ENCODE assay signal across 26 mouse cellular contexts in the genomic region with DNA sequence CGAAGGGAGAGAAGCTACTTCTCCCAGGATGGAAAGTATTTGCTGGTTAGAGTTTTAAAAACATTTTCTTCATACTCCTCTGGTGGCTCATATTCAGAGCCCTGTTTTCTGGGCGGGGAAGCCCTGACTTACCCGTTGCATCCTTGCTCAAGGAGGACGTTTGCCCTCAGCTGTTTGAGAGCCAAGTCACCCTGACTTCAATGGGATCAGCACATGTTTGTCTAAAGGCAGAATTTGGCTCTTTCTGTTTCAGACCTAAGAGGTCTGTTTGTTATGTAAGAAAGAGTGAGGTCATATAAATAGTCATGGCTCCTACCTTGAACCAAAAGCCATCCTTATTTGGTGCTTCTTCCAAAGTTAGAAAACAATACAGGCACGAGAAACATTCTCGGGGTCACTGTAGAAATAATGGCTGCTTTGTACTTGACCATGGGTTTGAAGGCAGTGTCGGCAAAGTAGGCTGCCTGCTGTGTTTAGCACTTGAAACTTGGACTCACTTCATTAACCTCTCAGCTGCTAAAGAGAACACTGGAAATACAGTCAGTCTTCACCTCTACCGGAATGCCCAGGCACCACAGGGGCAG.
A peak's percentile ranks its signal among the peaks of the same experiment; 100 is the strongest.
DNase-seq lines count a peak whose midpoint lies in the region; ATAC-seq and TF ChIP-seq lines count a peak whose summit lies in the region.
"Had no signal": no experiment of that assay in that cellular context is flagged by ENCODE, and none has a peak within 500 bp of the region (broad histone marks: within the 10 kb centered on the region; RNA-seq: fewer than 3 reads in every experiment).

No protein-coding gene starts in this region.

- no peak for TF ChIP-seq CTCF in heart, adult 2 months (IDR thresholded peaks at IDR 0.05)

- H3K9ac ChIP-seq in heart, adult 2 months (ENCODE audit: low read depth, low read length) = no peak overlapping the region
- H3K9ac ChIP-seq in hindbrain, embryonic 11.5 days (ENCODE audit: low read depth, low read length) = no peak overlapping the region
- H3K9ac ChIP-seq: embryonic facial prominence, embryonic 15.5 days; forebrain, postnatal 0 days; hindbrain, embryonic 13.5 days; limb, embryonic 13.5 days; liver, embryonic 14.5 days; lung, embryonic 15.5 days had no signal

- TF ChIP-seq POLR2A in heart, adult 2 months (IDR thresholded peaks at IDR 0.05; ENCODE audit: insufficient read depth, low read depth, low read length) = no peak

- H3K4me3 ChIP-seq in heart, adult 2 months = no peak overlapping the region
- no peak overlapping the region for H3K4me3 ChIP-seq in hindbrain, embryonic 10.5 days
- no peak overlapping the region for H3K4me3 ChIP-seq in hindbrain, embryonic 11.5 days (ENCODE audit: low read depth, low read length)
- H3K4me3 ChIP-seq: embryonic facial prominence, embryonic 15.5 days; forebrain, embryonic 10.5 days; hindbrain, embryonic 13.5 days; limb, embryonic 13.5 days; lung, embryonic 15.5 days had no signal

- no peaks in the 10 kb centered on the region for H3K79me2 ChIP-seq in heart, adult 2 months (replicated peaks; ENCODE audit: control insufficient read depth, insufficient read depth, low read length)

- H3K9me3 ChIP-seq in hindbrain, embryonic 10.5 days = no peaks in the 10 kb centered on the region
- H3K9me3 ChIP-seq in hindbrain, embryonic 11.5 days (ENCODE audit: control insufficient read depth, low read length) = no peaks in the 10 kb centered on the region
- H3K9me3 ChIP-seq: embryonic facial prominence, embryonic 15.5 days; forebrain, embryonic 10.5 days; hindbrain, embryonic 13.5 days; limb, embryonic 13.5 days; lung, embryonic 15.5 days had no signal

- WGBS in heart, adult 2 months = 40% methylated on average over 8 of the region's 8 CpGs
- WGBS in hindbrain, embryonic 10.5 days = 60% methylated on average over 8 of the region's 8 CpGs
- WGBS in hindbrain, embryonic 11.5 days = 56% methylated on average over 8 of the region's 8 CpGs

- TF ChIP-seq EP300 in heart, adult 2 months (IDR thresholded peaks at IDR 0.05; ENCODE audit: insufficient read depth, low read depth, low read length) = no peak

- ATAC-seq in hindbrain, embryonic 11.5 days (ENCODE audit: low FRiP score) = no peak
- ATAC-seq: CD4-positive, CD25-positive, alpha-beta regulatory T cell, adult 4 months; forebrain, postnatal 0 days had no signal

- no peak overlapping the region for H3K4me2 ChIP-seq in hindbrain, embryonic 11.5 days (replicated peaks; ENCODE audit: low read depth, low read length)
- H3K4me2 ChIP-seq: embryonic facial prominence, embryonic 15.5 days; heart, embryonic 11.5 days; hindbrain, embryonic 13.5 days; limb, embryonic 13.5 days; lung, embryonic 15.5 days had no signal

- H3K27ac ChIP-seq in heart, adult 2 months = peak overlapping the region; percentile 26
- peak overlapping the region; percentile 56 for H3K27ac ChIP-seq in hindbrain, embryonic 10.5 days
- H3K27ac ChIP-seq in hindbrain, embryonic 11.5 days (ENCODE audit: low read depth, low read length) = no peak overlapping the region
- H3K27ac ChIP-seq: embryonic facial prominence, embryonic 15.5 days; forebrain, embryonic 10.5 days; hindbrain, embryonic 13.5 days; limb, embryonic 13.5 days; liver, embryonic 14.5 days; lung, embryonic 15.5 days had no signal

- intact Hi-C loops in heart, adult 2 months (cut with DNase I) = no loop called here

- peaks cover 19% of the 10 kb centered on the region for H3K4me1 ChIP-seq in heart, adult 2 months (ENCODE audit: control insufficient read depth, insufficient read depth, low read length)
- H3K4me1 ChIP-seq in hindbrain, embryonic 10.5 days (replicated peaks) = peaks cover 31% of the 10 kb centered on the region
- no peaks in the 10 kb centered on the region for H3K4me1 ChIP-seq in hindbrain, embryonic 11.5 days (replicated peaks; ENCODE audit: control insufficient read depth, insufficient read depth, low read length)

- H3K36me3 ChIP-seq in heart, adult 2 months (ENCODE audit: control insufficient read depth, insufficient read depth, low read length) = no peaks in the 10 kb centered on the region
- H3K36me3 ChIP-seq in hindbrain, embryonic 10.5 days = no peaks in the 10 kb centered on the region
- no peaks in the 10 kb centered on the region for H3K36me3 ChIP-seq in hindbrain, embryonic 11.5 days (ENCODE audit: control insufficient read depth, insufficient read depth, low read length)
- H3K36me3 ChIP-seq: embryonic facial prominence, embryonic 15.5 days; forebrain, embryonic 10.5 days; hindbrain, embryonic 13.5 days; limb, embryonic 13.5 days; lung, embryonic 15.5 days had no signal

- DNase-seq in heart, adult 2 months = no peak
- no peak for DNase-seq in heart, adult 11 months
- DNase-seq in hindbrain, embryonic 10.5 days (ENCODE audit: low spot score) = no peak
- no peak for DNase-seq in hindbrain, embryonic 11.5 days (ENCODE audit: low spot score)
- DNase-seq in retina, postnatal 1 day = peak; percentile 14
- DNase-seq in retina, embryonic 14.5 days (ENCODE audit: low spot score) = no peak
- no peak for DNase-seq in c-Kit-positive CD71-positive TER-119-positive erythroid progenitor cells, embryonic 14.5 days (ENCODE audit: low spot score)
- DNase-seq in adipocyte (ENCODE audit: low spot score) = no peak
- DNase-seq: adrenal gland, adult 2 months; cerebellum, adult 2 months; cerebellum, postnatal 36 days; forebrain, postnatal 0 days; gastrocnemius, postnatal 36 days; kidney, adult 11 months; kidney, postnatal 10 days; lung, postnatal 4 days; midbrain, embryonic 14.5 days; thymus, postnatal 25 days had no signal

- no peaks in the 10 kb centered on the region for H3K27me3 ChIP-seq in heart, adult 2 months (ENCODE audit: control insufficient read depth, insufficient read depth, low read length)
- H3K27me3 ChIP-seq in hindbrain, embryonic 10.5 days (ENCODE audit: insufficient read depth, poor library complexity, severe bottlenecking) = no peaks in the 10 kb centered on the region; the same call in 1 of the 2 replicates
- no peaks in the 10 kb centered on the region for H3K27me3 ChIP-seq in hindbrain, embryonic 11.5 days (ENCODE audit: control insufficient read depth, insufficient read depth, low read length)
- H3K27me3 ChIP-seq: embryonic facial prominence, embryonic 15.5 days; hindbrain, embryonic 13.5 days; limb, embryonic 13.5 days; lung, embryonic 15.5 days had no signal
